9 mouse cellular contexts compared by ENCODE assay signal in genomic region chr2:59628057-59628901, GRCm38 (mm10). TPM values are rescaled to one million over a fixed set of nuclear protein-coding genes. Genes with fewer than 3 reads are reported as not detected.
DNase-seq lines count a peak whose midpoint lies in the region; ATAC-seq and TF ChIP-seq lines count a peak whose summit lies in the region.
"Had no signal": no experiment of that assay in that cellular context is flagged by ENCODE, and none has a peak within 500 bp of the region (broad histone marks: within the 10 kb centered on the region; RNA-seq: fewer than 3 reads in every experiment).

No protein-coding gene starts in this region.

- H3K27me3 ChIP-seq in forebrain, embryonic 15.5 days: no peaks in the 10 kb centered on the region
- H3K27me3 ChIP-seq in forebrain, embryonic 11.5 days (ENCODE audit: control insufficient read depth, insufficient read depth, low read length): no peaks in the 10 kb centered on the region
- H3K27me3 ChIP-seq in E14TG2a.4 (ENCODE audit: insufficient read depth, low read length): no peaks in the 10 kb centered on the region
- H3K27me3 ChIP-seq in hindbrain, embryonic 16.5 days (replicated peaks; ENCODE audit: control insufficient read depth, insufficient read depth, low read length): no peaks in the 10 kb centered on the region
- H3K27me3 ChIP-seq: embryonic facial prominence, embryonic 15.5 days had no signal

- H3K9me3 ChIP-seq in forebrain, embryonic 15.5 days: no peaks in the 10 kb centered on the region
- H3K9me3 ChIP-seq in forebrain, embryonic 11.5 days (ENCODE audit: control insufficient read depth, low read length): no peaks in the 10 kb centered on the region
- H3K9me3 ChIP-seq in E14TG2a.4 (ENCODE audit: low read length): no peaks in the 10 kb centered on the region
- H3K9me3 ChIP-seq in hindbrain, embryonic 16.5 days (ENCODE audit: control insufficient read depth, low read length): no peaks in the 10 kb centered on the region
- H3K9me3 ChIP-seq: embryonic facial prominence, embryonic 15.5 days had no signal

- WGBS in forebrain, embryonic 15.5 days: 75% methylated on average over 17 of the region's 17 CpGs
- WGBS in forebrain, embryonic 11.5 days: 88% methylated on average over 17 of the region's 17 CpGs
- WGBS in hindbrain, embryonic 16.5 days: 79% methylated on average over 17 of the region's 17 CpGs

- H3K9ac ChIP-seq in forebrain, embryonic 15.5 days (replicated peaks): no peak overlapping the region
- H3K9ac ChIP-seq in forebrain, embryonic 11.5 days (ENCODE audit: low read length): no peak overlapping the region
- H3K9ac ChIP-seq in hindbrain, embryonic 16.5 days (ENCODE audit: low read depth, low read length): no peak overlapping the region
- H3K9ac ChIP-seq: embryonic facial prominence, embryonic 15.5 days had no signal

- H3K36me3 ChIP-seq in forebrain, embryonic 15.5 days: no peaks in the 10 kb centered on the region
- H3K36me3 ChIP-seq in forebrain, embryonic 11.5 days (ENCODE audit: control insufficient read depth, insufficient read depth, low read length): no peaks in the 10 kb centered on the region
- no peaks in the 10 kb centered on the region for H3K36me3 ChIP-seq in E14TG2a.4 (ENCODE audit: insufficient read depth, low read length)
- H3K36me3 ChIP-seq in hindbrain, embryonic 16.5 days (ENCODE audit: control insufficient read depth, insufficient read depth, low read length): no peaks in the 10 kb centered on the region
- H3K36me3 ChIP-seq: embryonic facial prominence, embryonic 15.5 days had no signal

- peaks cover 9% of the 10 kb centered on the region for H3K4me1 ChIP-seq in forebrain, embryonic 15.5 days
- H3K4me1 ChIP-seq in forebrain, embryonic 11.5 days (replicated peaks; ENCODE audit: control insufficient read depth, insufficient read depth, low read length): no peaks in the 10 kb centered on the region; the same call in 1 of the 2 replicates
- H3K4me1 ChIP-seq in E14TG2a.4 (replicated peaks; ENCODE audit: low read depth, low read length): peaks cover 97% of the 10 kb centered on the region
- 0 out of 2 replicates have a peak, but pooled peaks cover 3% of the 10 kb centered on the region for H3K4me1 ChIP-seq in hindbrain, embryonic 16.5 days (ENCODE audit: control insufficient read depth, insufficient read depth, low read depth, low read length)

- no peak overlapping the region for H3K27ac ChIP-seq in forebrain, embryonic 15.5 days (replicated peaks)
- H3K27ac ChIP-seq in forebrain, embryonic 11.5 days (ENCODE audit: low read depth, low read length): no peak overlapping the region
- H3K27ac ChIP-seq in hindbrain, embryonic 16.5 days (ENCODE audit: low read depth, low read length): no peak overlapping the region
- H3K27ac ChIP-seq: embryonic facial prominence, embryonic 15.5 days had no signal

- ATAC-seq in forebrain, embryonic 15.5 days (replicated peaks): peak; percentile 46; the same call in 1 of the 2 replicates
- no peak for ATAC-seq in forebrain, embryonic 11.5 days (replicated peaks; ENCODE audit: low FRiP score)
- peak; percentile 58 for ATAC-seq in hindbrain, embryonic 16.5 days

- no peak overlapping the region for H3K4me2 ChIP-seq in forebrain, embryonic 15.5 days (replicated peaks)
- H3K4me2 ChIP-seq in forebrain, embryonic 11.5 days (ENCODE audit: low read depth, low read length, severe bottlenecking): no peak overlapping the region
- H3K4me2 ChIP-seq in hindbrain, embryonic 16.5 days (ENCODE audit: low read length): no peak overlapping the region
- H3K4me2 ChIP-seq: embryonic facial prominence, embryonic 15.5 days had no signal

- TF ChIP-seq CTCF in E14TG2a.4 (conservative IDR thresholded peaks at IDR 0.05; ENCODE audit: low read length): no peak

- no peak for DNase-seq in forebrain, embryonic 11.5 days (ENCODE audit: low spot score)
- peak; percentile 71 to 73 for DNase-seq in cerebellum, postnatal 14 days
- peak; percentile 57 to 67 for DNase-seq in layer of hippocampus, postnatal 36 days
- no peak for DNase-seq in yolk sac, embryonic 10.5 days (ENCODE audit: low spot score)
- DNase-seq in retina, embryonic 14.5 days (ENCODE audit: low spot score): no peak

- H3K4me3 ChIP-seq in forebrain, embryonic 15.5 days: no peak overlapping the region
- no peak overlapping the region for H3K4me3 ChIP-seq in forebrain, embryonic 11.5 days (ENCODE audit: low read depth, low read length)
- peak overlapping the region; percentile 66 for H3K4me3 ChIP-seq in E14TG2a.4 (replicated peaks; ENCODE audit: low read length)
- no peak overlapping the region for H3K4me3 ChIP-seq in hindbrain, embryonic 16.5 days (ENCODE audit: low read length)
- H3K4me3 ChIP-seq: embryonic facial prominence, embryonic 15.5 days had no signal

RNA-seq across cellular contexts. Expression of gene Tanc1, which starts 16.4 kb away (rescaled TPM):
- polyA plus RNA-seq in forebrain, embryonic 15.5 days (2015; fragmentation: Nextera tagmentation; extraction: Ambion mirVana): 9.1 and 10.7 TPM in 2 replicates
- polyA plus RNA-seq in forebrain, embryonic 11.5 days (2014; fragmentation: Nextera tagmentation; extraction: Ambion mirVana): 21.0 and 22.7 TPM in 2 replicates
- 7.2 and 7.4 TPM in 2 replicates for polyA plus RNA-seq in hindbrain, embryonic 16.5 days (2015; fragmentation: Nextera tagmentation; extraction: Ambion mirVana)
- 100 to 1,000 TPM; 107 to 119 TPM for total RNA-seq in layer of hippocampus, postnatal 36 days (2021)

Comparison
In these comparisons a context has a peak if more than half of its experiments do, and no peak if none do; other contexts are left out.
1. DNase-seq: peak in cerebellum, postnatal 14 days (2 of 2) and layer of hippocampus, postnatal 36 days (2 of 2); none in forebrain, embryonic 11.5 days (single experiment), yolk sac, embryonic 10.5 days (single experiment) and retina, embryonic 14.5 days (single experiment).